Mouse (Mus musculus) right cerebral cortex, postnatal 14 days (tissue): ENCODE data around the gene Trim3.

Experiments
- DNase-seq: peaks from one replicate; pipeline ENCODE4 v3.0.0; 2022

The Trim3 gene

DNA sequence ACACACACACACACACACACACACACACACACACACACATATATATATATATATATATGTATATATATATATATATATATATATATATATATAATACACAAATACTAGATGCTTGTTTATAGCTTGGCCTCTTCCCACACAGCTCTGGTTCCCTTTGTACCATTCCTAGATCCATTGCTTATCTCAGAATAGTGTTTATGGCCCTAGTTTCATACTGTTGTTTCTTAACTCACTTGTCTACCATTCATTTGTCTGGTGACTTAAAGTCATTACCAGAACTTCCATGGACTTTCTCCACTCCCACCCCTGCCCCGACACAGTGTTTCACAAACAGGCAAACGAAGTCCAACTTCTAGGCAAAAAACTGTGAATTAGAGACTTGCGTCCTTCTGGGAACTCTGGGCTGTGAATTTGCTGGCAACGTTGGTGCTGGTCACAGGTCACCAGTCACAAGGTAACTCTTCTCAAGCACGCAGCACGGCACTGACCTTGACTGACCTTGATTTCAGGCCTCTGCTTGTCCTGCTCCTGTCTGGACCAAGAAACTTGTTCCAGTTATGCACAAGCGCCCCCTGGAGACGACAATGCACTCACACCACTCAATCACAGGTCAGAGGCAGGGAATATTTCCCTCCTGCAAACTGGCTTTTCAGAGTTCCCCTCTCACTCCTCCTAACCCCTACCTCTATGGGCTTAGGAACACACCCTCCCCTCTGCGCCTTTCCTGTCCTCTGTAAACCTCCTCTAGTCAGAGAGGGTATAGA, 30.3 kb downstream of the Trim3 start:
- peak; percentile 71 for DNase-seq

DNA sequence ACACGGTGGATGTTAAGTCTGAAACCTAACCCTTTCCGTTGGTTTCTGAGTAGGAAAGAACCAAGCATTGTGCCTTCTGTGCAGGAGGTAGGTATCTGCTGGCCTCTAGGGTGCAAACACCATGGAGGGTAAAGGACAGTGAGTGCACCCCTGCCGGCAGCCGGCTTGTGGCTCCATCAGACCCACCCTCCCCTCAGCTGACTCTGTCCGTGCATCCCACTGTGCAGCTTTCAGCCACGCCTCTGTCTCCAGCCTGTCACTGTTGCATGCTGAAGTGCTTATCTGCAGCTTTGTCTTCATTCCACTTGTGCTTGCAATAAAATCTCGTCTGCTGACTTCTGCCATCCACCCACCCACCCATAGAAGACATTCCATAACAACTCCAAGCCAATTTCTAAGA, 43.3 kb downstream of the Trim3 start:
- no peak for DNase-seq

DNA sequence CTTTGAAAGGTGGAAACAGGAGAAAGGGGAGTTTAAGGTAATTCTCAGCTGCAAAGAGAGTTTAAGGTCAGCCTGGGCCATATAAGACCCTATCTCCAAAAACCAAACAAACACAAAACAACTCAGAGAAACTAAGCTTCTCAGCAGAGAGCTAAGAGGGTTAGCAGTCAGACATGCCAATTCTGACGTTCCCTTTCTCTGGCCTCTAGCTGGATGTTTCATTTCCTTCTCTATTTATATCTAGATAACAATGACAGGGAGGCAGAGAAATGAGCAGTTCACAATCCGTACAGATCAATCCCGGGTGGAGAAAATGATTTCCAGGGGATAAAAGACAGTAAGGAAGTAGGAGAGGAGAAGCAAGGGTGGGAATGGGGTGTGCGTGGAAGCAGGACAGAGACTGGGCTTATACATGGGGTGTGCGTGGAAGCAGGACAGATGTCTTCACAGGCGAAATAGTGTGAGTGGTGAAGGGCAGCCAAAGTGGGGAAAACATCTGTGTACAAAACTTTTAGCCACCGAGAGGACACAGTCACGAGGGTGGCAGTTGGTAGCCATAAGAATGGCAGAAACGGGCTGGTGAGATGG, 45.0 kb downstream of the Trim3 start:
- DNase-seq: no peak

DNA sequence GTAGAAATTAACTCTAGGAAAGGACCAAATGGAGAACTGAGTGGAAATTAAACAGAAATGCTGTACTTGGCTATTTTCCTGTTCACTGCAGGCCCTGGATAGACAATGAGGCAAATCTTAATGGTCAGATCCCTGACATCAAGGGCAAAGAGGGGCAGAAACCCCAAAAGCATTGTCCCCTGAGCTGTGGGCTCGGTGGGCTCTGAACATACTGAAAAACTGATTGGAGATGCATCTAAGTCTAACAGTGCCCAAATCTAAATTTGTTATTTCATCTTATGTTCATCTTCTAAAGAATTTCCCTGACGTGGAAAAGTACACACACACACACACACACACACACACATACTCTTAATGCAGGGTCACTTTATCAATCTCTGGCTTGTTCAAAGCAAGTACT, 51.4 kb downstream of the Trim3 start:
- no peak for DNase-seq

DNA sequence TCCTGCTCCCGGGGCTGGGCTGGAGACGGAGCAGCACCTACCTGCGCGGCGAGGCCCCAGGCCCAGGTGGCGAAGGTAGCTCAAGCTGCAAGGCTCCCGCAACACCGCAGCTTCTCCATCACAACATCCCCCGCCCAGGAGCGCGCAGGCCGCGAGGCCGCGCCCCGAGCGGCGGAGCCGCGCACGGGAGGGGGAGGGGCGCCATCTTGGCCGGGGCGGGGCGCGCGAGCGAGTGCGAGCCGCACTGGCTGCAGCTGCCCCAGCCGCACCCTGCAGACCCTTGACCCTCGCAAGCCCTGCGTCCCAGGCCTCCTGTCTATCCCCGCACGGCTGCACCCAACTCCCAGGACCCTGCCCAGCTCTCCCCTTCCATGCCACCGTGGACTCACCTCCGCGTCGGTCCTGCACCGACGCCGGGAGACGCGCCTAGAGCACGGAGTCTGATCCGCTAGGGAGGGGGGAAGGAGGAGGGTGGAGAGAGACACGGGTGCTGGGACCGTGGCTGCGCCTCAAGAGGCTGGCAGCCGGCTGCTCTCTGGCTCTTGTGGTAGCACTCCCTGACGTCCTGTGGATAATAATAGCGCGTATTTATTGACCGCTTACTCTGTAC, 52.2 kb downstream of the Trim3 start, which contains the start of gene Apbb1:
TSS of gene Apbb1 (minus strand) at position 560 of the 610 bp plus-strand sequence.
- DNase-seq: peak; percentile 81

DNA sequence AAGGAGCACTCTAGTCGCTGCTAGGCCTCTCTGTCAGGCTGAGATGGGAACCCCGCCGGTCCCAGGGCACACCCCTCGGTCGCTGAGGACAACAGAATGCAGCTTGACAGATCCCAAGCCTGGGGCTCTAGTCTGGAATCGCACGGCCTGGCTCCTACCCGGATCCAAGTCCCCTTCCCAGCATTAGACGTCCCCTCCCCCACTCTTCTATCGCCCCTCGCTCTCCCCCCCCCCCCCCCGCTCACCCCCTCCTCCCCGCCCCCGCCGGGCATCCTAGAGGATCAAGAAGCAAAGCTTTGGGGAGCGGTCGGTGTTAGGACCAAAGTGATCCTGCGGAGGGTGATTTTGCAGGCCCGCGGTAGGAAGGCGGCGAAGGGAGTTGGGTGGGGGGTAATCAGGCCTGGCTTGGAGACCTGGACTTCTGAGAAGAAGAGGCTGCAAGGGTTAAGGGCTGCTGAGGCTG, 52.7 kb downstream of the Trim3 start:
- DNase-seq: peak; percentile 42

DNA sequence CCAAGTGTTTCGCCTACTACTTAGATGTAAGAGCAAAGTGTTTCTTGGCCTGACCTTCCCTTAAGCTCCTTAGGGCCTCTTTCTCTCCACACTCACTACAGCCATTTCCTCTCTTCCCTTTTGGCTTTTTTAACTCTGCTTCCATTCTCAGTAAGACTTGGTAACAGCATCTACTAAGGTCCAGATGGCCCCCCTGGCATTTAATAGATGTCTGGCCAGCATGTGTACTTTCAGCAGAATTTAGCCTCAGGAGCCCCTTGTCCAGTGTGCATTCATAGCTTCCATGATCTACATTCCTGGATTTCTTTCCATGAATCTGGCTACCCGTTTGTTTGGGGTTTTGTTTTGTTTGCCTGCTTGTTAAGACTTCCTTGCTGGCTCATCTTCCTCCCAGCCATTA, 54.9 kb downstream of the Trim3 start:
- no peak for DNase-seq

DNA sequence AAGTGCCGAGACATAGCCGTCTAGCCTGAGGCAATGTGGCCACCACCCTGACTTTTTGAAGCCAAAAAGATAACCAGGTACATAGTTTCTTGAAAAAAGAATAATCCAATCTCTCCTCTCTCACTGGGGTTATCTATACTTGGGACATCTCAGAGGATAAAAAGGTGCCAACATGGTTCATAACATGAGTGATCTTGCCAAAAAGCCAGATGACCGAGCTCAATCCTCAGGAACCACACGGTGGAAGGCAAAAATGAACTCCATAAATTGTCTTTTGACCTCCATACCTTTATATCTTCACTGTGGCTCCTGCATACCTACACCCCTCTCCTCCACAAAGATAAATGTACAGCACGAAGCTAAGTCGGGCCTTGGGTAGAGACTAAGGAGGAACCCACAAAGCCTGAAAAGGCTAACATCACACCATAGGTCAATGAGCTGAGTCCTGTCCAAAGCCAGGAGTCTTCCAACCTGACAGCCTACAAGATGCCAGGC, 55.9 kb downstream of the Trim3 start:
- no peak for DNase-seq

DNA sequence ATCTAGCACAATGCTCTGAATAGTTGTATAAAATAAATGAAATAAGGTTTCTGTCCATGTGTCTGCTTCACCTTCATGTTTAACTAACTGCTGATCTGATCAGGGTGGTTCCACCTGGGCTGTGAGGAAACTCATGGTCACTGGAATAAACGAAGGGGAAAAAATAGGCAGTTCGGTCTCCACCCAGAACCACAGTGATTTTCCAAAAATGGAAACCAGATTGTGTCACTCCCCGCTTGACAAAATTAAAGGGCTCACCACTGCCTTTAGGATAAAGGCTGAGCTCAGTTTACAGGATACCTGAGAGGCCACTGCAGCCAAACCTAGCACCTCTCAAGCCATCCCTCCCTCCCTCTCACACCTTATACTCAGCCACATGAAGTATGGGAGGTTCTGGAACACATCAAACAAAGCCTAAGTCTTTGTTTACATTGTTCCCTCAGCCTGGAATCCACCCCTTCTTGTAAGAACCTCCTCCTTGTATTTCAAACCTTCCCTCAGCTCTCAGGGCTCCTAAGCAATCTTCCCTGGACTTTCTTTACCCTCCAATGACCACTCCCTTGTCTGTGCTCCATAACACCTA, 57.1 kb downstream of the Trim3 start:
- DNase-seq: no peak

DNA sequence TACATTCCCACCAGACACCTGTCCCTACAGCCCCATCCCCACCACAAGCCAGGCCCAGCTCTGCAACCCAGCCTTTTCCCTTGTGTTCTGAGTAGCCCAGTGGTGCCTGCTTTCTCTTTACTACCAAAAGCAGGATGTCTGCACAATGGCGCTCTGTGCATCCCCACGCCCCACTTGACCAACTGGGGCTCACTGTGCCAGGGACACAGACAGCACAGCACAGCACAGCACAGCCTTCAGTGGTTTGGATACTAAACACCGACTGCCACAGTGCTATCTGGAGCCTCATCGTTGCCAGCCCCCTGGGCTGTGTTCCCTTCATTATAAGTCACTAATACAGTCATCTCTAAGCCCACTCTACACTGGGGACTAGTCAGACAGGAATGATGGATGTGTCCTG, 58.8 kb downstream of the Trim3 start:
- DNase-seq: no peak

DNA sequence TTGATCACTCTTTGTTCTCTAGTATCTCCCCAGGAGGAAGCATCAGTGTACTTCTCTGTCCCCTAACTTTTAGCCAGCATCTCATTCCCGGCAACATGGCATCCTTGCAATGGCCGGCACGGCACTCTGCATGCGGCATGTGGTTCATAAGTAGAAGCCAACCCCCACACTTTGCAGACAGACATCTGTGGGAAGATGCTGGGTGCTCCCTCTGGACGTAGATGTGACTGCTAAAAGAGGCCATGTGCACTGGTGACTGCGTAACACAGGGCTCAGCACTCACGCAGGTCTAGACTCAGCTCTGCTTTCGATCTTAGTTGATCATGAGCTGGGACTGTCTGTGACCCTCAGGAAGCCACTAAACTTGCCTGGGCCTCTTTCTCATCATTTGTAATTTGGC, 60.4 kb downstream of the Trim3 start:
- DNase-seq: no peak

DNA sequence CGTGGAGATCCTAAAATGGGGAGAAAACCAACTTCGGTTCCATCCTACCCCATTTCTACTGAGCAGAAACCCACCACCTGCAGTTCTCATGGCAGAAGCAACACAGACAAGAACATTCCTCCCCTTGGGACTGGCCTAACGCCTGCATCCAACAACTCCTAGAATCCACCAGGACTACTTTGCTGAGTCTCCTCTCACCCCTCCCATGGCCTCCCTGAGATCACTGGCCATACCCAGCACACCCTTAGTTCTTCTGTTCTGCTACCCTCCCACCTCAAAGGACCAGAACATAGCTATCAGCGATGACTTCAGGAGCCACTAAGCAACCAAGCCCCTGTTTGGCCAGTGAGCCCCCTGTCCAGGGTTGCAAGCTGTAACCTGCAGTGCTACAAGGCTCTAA, 62.6 kb downstream of the Trim3 start:
- no peak for DNase-seq

DNA sequence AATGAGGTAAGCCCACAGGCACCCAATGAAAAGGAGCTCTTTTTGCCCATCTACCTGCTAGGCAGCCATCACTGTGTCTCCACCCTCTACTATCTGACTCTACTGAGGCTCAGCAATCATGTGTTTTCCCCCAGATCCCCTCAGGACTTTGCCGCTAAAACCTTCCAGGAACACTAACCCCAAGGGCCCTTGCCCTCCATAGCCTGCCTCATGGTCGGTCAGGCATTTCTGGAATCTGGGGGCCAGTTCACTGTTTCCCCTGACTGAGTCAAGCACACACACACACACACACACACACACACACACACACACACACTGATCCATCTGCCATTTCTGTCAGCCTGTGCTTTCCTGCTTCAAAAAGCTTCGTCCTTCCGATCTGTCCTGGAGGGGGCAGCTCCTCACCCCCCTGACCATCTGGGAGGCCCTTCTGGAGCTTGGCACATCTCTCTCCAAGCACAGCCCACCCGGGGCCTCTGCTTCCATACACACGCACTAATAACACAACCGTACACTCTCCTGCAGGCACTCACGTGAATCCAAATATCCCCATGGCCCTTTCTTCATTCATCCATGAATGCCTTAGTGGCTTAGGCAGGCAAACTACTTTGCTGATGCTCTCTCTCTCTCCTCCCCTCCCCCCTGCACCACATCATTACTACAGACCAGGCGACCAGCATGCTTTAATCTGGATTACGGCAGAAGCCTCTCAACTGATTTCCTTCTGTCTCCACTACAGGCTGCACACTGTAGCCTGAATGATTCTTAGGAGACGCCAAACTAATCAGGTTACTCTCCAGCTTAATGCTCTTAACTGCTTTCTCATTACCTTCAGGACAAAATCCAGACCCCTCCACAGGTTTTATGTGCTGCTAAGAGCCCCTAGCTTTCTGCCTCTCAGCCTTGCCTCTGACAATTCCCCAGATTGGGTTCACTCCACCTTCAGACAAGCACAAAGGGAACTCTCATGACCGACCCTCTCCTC, 63.6 kb downstream of the Trim3 start:
- DNase-seq: no peak

DNA sequence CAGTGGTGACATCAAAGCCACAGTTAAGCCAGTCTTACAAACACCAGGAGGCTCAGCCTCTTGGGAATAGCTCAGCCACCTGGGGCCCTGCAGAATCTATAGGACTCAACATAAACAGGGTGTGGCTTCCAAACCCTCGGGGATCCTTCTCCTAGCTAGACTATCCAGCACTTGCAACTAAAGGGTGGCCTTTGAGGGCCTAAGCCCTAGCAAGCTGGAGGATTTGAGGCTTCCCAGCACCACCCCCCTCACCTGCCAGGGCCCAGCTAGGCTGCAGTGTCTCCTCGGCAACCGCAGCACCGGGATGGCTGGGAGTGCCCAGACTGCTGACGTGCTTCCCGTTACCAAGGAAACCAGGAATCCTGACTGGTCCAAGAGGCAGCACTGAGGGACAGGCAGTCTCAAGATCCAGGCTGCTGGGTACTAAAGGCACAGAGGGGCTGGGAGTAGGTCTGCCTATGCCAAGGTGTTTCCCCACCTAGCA, 64.3 kb downstream of the Trim3 start:
- DNase-seq: peak; percentile 77

DNA sequence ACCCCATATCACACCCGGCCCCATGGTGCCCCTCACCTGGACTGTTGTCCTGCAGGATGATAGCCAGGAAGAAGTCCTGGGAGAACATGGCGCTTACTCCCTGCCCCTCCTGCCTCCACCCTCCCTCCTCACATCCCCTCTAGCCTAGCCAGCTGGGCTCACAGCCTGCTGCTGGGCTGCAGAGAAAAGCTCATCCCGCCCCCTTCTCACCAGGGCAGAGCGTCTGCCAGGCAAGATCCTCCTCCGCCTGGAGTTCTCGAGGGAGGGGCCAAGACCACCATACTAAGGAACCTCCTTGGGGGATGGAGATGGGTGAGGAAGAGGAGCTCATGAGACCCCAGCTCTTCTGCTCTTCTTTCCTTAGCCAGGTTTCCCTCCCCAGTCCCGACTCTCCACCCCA, 64.8 kb downstream of the Trim3 start:
- DNase-seq: peak; percentile 70

DNA sequence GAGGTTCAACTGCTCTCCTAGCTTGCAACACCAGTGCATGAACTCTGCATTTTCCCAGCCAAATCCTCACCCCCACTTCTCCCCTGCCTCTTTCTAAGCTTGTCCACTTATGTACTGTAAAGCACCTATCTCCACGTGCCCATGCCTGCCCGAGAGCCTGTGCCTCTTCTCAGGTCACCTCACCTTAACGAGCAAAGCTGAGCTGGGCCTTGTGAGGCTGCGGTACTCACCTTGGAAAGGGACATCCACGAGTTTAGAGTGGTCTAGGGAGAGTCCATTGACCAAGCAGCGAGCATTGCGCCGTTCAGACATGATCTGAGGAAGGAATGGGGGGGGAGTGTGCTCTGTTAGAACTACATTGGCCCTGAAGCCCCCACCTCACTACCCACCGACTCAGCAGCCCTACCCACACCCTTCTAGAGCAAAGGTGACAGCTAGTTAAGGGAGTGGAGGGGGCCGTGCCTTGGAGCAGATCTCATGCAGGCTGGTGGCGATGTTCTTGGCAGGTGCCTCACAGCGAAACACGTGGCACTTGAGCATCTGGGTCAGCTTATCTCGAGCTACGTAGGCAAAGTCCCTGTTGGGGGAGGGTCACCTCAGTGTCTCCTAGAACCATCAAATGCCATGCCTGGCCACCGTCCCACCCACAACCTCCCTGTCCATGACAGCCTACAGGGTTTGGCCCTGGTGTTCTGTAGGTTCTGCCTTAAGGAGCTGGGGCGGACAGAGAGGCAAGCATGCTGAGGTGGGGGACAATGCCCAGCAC, 68.1 kb downstream of the Trim3 start:
- DNase-seq: no peak

DNA sequence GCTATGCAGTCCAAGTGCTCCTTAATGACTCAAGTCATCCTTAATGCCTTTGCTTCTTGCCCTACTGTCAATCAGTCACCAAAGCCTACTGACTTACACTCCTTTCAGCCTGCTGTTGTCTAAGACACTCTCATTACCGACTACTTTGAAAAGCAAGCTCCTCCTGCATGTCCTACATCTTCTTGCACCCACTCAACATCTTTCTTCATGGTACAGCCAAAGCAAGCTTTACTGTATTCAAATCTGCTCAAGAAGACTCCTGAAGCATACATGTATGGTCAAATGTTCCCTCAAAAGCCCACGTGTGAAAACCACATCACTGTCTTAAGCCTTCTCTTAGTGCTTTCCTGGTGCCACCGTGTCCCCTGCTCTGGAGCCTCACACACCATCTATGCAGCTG, 70.0 kb downstream of the Trim3 start:
- no peak for DNase-seq

DNA sequence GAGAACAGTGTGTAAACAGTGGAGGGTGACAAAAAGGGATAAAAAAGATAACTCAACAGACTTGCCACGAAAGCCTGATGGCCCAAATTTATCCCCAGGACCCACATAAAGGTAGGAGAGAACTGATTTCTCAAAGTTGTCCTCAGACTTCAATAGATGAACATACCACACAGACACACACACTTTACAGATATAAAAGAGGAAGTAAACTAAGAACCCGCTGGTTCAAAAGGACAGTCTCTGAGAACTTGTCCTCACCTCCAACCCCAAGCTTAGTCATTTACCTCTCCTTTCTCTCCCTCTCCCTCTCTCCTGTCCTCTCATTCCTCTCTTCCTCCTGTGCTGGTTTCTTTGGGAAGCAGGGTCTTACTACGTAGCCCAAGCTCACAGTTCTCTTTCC, 71.1 kb downstream of the Trim3 start:
- no peak for DNase-seq

DNA sequence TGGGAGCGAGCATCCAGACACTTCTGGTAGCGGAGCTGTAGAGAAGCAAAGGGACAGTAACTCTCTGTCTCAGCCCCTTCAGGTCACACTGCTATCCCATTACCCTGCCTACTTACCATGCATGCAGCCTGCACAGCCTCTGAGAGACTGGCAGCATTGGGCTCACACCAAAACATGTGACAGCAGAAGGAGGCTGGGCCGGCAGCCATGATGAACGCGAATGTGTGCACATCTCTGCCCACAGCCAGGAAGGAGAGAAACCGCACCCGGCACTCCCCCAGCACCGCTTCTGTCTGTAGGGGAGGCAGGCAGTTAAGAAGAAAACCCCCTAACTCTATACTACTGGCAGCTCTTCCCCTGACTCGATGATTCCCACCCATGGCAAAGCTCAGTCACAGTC, 74.4 kb downstream of the Trim3 start:
- DNase-seq: peak; percentile 69

DNA sequence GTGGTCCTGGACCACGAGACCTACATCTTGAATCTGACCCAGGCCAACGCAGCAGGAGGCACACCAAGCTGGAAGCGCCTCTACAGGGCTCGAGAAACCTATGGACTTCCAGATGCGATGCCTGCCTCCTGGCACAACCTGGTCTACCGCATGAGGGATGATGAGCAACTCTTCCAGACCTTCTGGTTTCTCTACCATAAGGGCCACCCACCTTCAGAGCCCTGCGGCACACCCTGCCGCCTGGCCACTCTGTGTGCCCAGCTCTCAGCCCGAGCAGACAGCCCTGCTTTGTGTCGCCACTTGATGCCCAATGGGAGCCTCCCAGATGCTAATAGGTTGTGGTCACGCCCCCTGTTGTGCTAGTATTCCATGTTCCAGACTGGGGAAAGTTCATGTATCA, 75.7 kb downstream of the Trim3 start:
- no peak for DNase-seq

DNA sequence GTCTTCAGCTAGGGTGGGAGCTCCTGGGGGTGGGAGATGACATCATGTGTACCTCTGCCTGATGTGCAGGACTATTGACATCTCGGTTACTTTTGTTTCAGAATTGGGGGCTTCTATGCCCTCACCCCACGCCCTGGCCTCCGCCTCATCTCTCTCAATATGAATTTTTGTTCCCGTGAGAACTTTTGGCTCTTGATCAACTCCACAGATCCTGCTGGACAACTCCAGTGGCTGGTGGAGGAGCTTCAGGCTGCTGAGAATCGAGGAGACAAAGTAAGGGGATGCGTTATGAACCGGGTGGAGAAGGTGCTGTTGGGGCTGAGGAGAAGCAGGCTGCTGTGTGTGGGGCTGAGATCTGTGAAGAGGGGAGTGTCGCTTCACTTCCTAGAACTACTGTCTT, 77.0 kb downstream of the Trim3 start:
- no peak for DNase-seq

DNA sequence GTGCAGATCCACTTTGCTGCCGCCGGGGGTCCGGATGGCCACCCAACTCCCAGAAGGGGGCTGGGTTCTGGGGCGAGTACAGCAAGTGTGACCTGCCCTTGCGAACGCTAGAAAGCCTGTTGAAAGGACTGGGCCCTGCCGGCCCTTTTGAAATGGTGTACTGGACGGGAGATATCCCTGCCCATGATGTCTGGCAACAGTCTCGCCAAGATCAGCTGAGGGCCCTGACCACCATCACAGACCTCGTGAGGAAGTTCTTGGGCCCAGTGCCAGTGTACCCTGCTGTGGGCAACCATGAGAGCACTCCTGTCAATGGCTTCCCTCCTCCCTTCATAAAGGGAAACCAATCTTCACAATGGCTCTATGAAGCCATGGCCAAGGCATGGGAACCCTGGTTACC, 77.8 kb downstream of the Trim3 start:
- DNase-seq: no peak
